Mouse (Mus musculus) embryo, embryonic 11 days (tissue): ENCODE data around the gene Rp9.
"Not testable (repeated sequence)": the region's sequence is repeated elsewhere in the genome, so short reads cannot be mapped to it uniquely, and the experiment has no call there.

Experiments
- DNase-seq: peaks from one replicate; pipeline ENCODE4 v3.0.0-alpha.2; 2015

Gene Rp9

DNA sequence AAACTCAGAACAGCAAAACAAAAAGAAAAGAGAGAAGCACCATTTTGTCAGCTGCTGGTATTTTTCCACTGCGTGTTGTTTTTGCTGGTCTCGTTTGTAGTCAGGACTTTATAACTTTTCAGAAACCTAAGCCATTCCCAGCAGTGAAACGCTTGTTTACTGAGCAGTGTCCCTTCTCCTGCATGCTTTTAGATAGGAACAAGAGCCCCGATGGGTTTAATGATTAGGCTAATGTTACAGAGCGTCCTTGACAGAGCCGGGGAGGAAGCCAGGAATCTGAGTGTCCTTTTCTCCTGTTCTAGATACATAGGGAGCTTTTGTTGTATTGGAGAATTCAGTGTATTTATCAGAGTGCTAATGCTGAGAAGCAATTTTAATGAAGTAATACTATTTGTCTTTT lies 52.0 kb downstream of the Rp9 start:
- DNase-seq: no peak

DNA sequence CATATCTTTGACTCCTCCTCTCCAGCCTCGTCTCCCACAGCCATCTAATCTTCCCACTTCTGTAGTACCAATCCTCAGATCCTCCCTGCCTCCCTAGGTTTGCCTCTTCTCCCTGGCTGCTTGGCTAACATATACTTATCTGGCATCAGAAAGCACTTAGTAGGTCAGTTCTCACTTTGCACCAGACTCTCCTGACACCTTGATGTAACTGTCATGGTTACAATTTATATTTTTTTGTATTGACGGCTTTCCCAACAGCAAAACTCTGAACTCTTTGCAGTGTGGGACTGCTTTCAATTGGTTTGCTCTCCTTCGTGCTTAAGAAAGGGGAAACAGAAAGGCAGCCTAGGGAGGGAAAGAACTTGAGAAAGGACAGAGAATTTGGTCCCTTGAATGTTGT lies 53.4 kb downstream of the Rp9 start:
- DNase-seq: no peak

DNA sequence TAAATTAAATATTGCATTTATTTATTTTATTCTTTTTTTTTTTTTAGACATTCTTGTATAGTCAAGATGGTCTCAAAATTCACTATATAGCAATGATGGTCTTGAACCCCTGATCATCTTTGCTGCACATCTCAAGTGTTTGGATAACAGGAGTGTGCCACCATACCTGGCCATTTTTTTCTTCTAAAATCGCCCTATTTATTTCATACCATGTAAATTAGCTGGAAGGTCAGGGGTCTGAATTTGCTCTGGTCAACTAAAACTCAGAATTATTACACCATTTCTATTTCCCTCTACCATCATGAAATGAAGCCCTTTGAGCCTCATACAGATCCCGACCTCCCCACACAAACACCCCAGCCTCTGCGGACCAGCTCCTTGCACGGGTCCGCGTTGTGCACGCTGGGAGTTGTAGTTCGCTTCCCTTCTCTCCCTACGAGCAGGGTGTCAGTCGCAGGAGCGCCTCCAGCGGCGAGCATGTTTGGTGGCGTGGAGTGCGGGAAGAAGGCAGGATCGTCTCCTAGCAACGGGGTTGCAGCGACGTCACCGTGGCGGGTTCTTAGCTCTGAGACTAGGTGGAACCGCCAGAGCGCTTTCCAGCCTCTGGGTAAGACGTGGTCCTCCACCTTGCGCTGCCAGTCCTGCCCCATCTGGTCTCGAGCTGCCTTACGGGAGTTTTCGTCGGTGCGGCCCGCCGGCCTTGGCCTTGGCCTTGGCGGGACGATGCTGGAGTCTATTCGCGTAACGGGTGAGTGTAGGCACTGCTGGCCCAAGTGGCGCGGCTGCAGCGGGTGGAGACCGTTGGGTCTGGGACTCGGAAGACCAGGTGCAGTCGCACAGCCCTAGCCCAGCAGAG lies 58.3 kb downstream of the Rp9 start, which contains the start of gene 9530077C05Rik:
TSS of gene 9530077C05Rik (plus strand) at position 512 of the 856 bp plus-strand sequence.
- DNase-seq: peak; percentile 97

DNA sequence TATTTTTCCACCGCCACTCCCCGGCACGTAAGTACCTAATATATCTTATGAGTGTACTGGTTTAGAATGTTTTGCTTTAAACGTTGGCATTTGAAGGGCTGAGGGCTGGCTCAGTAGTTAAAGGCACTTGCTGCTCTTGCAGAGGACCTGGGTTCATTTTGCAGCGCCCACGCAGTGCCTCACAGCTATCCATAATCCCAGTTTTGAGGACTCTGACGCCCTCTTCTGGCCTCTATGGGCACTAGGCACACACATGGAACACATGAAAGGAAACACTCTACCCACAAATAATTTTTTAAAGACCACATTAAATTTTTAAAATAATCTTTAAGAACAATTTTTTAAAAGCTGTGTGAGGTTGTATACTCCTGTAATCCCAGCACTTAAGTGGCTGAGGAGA lies 60.0 kb downstream of the Rp9 start:
- no peak for DNase-seq

DNA sequence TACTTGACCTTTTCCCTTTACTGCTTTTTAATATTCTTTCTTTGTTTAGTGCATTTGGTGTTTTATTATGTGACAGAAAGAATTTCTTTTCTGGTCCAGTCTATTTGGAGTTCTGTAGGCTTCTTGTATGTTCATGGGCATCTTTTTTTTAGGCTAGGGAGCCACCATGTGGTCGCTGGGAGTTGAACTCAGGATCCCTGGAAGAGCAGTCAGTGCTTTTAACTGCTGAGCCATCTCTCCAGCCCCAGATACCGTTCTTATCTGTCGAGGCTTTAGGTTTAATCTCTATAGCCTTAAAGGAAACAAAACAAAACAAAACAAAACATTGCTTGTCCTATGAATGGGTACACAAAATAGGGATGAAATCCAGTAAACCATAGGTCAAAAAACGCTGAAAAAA lies 61.2 kb downstream of the Rp9 start:
- DNase-seq: not testable (repeated sequence)

DNA sequence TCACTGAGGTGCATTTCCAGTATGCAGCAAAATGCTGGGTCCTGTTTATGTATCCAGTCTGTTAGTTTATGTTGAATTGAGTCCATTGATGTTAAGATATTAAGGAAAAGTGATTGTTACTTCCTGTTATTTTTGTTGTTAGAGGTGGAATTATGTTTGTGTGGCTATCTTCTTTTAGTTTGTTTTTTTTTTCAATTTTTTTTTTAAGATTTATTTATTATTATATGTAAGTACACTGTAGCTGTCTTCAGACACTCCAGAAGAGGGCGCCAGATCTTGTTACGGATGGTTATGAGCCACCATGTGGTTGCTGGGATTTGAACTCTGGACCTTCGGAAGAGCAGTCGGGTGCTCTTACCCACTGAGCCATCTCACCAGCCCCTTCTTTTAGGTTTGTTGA lies 61.9 kb downstream of the Rp9 start:
- DNase-seq: not testable (repeated sequence)

DNA sequence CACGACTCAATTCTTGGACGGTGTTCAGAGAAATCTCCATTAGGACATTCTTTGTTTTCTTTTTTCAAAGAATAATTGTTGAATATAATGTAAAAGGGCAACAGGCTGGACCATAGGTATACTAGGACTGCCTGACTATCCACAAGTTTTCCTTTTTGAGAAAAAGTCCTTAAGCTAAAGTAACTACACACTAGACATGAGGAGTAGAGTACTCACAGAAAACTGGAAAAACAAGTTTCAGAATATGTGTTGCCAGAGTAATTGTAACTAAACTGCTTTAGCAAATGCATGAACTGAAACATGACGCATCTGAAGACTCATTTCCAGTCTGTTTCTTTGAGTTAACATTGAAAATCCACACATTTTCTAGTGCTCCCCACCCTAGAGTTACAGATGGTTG lies 64.1 kb downstream of the Rp9 start:
- no peak for DNase-seq

DNA sequence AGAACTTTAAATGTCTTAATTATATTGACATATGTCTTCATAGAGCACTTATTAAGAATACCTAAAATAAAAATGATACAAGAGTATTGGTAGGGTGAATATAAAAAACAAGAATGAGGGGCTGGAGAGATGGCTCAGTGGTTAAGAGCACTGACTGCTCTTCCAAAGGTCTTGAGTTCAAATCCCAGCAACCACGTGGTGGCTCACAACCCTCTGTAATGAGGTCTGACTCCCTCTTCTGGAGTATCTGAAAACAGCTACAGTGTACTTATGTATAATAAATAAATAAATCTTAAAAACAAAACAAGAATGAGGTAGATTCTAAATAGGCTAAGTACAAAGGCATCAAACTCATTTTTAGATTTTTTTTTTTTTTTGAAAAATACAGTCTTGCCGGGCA lies 66.0 kb downstream of the Rp9 start:
- DNase-seq: not testable (repeated sequence)

DNA sequence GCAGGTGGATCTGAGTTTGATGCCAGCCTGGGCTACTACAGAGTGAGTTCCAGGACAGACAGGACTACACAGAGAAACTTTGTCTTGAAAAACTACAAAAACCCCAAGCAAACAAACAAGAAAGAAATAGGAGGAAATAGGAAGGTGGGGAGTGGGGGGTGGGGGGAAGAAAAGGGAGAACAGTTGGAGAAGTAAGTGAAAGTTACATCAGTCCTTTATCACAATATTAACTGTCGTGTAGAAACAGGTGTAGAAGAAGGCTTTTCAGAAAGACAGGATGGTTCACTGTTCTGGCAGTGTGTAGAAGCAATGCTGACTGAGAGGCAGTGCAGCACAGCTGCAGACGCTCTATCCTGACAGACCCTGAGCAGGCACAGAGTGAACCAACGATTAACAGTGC lies 66.6 kb downstream of the Rp9 start:
- DNase-seq: no peak

DNA sequence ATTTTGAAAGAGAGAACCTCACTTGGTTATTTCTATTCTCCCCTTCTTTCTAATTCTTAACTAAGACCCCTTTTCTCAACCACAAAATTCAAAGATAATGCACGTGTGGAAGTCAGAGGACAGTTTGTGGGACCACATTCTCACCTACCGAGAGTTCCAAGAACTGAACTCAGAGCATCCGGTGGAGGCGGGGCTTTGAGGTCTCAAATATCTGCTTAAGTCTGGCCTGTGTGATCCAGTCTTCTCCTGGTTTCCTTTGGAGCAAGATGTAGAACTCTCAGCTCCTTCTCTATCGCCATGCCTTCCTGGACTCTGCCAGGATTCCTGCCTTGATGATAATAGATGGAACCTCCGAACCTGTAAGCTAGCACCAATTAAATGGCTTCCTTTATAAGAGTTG lies 67.5 kb downstream of the Rp9 start:
- DNase-seq: no peak

DNA sequence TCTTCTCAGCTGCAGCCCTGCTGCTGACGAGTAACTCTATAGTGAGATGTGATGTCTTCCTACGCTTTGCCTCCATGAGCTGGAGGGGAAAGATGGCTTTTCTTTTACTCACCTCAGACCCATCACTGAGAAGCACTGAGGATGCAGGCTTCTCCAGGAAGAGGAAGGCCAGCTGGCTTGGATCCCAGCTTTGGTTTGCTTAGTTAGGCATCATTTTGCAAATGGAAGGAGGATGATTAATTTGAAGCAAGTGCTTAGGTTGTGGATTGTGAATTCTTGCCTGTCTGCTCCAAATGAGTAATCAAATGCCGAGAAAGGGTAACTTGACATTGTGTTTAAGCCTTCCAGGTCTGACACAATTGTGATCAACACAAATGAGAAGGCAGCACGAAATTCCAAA lies 70.5 kb downstream of the Rp9 start:
- DNase-seq: no peak

DNA sequence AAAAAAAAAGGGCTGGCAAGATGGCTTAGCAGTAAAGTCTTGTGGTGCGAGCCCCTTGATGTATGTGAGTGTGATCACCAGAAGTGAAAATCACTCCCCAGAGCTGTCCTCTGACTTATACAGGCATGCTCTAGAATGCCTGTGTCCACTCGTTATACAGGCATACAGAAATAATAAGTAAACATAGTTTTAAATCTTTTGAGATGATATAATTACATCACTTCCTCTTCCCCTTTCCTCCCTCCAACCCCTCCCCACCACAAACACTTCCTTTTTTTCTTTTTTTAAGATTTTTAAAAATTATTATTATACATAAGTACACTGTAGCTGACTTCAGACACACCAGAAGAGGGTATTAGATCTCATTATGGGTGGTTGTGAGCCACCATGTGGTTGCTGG lies 74.8 kb downstream of the Rp9 start:
- no peak for DNase-seq

DNA sequence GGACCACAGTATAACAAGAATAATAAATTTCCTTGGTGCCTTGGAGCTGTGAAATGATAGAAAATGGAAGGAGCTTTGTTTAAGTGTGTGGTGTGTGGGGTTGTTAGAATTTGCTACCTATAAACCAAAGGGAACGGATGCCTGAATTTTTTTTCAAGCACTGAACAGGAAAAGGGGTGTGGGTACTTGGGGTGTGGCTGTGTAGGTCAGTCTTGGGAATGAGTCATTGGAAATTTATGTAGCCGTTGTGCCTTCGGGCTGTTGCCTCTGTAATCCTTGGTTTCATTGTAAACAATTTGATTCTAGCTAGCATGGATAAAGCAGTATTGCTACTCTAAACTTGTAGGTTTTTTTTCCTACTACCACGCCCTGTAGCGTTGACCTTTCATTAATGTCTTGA lies 79.2 kb downstream of the Rp9 start:
- DNase-seq: no peak

DNA sequence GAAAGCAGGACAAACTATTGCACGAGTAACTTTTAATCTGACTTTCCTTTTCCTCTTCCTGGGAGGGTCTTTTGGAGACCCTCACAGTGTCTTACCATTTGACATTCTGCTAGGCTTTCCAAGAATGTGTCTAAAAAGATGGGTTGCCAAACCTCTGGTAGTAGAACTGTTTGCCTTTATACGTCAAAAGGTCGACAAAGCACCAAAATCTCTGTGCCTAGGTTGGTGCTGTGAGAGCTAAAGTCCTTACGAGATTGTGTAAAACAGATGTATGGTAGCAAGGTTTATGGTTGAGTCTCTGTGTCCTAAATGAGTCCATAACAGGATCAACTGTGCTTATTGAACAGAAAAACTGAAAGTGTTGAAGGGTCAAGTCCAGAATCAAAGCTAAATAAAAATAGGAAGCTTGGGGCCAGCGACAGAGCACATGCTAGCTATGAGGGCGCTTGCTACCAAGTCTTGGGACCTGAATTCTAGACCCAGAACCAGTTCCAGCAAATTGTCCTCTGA lies 79.8 kb downstream of the Rp9 start:
- DNase-seq: no peak

DNA sequence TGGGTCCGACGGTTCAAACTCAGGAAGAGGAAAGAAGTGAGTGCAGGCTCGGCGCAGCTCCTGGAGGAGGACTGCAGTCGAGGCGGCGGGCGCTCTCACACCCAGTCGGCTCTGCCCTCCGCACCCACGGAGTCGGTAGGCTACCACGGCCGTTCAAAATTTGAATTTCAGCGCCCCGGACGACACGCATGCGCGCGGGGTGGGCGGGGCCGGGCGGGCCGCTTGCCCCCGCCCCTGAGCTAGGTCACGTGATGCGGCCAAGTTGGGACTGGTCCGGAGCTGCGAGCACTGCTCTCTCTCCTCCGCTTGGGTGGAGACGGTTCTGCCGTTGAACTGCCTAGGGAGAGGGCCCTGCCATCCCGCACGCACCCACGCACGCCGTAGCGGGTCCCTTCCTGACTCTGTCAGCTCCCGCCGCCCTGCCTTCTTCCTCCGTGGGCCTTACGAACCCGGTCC lies 80.5 kb downstream of the Rp9 start, which contains the start of gene Anln:
TSS of gene Anln (minus strand) at position 168 of the 456 bp plus-strand sequence.
- DNase-seq: peak; percentile 95

DNA sequence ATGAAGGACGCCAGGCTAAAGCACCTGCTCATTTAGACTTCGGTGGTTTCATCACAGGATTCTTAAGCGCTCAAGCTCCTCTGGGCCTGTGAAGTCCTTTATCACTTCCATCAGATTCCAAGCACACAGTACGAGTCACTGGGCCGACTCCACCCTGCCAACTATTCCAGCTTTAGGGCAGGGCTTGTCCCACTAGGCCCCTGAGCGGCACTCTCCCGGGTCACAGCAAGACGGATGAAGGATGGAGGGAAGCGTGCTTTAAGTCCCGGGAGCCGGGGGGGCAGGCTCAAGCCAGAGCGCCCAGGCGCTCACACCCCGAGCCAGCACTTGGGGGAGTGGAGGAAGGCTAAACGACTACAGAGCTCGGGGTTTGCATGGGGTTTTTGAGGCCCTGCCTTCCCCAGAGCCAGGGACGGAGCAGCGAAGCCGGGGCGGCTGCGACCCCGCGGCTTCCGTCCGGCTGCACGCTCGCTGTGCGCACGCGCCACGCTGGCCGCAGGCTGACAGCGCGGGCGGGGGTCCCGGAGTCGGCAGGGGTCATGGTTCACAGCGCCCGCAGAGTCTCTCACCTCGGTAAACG lies 81.1 kb downstream of the Rp9 start:
- DNase-seq: peak; percentile 90

DNA sequence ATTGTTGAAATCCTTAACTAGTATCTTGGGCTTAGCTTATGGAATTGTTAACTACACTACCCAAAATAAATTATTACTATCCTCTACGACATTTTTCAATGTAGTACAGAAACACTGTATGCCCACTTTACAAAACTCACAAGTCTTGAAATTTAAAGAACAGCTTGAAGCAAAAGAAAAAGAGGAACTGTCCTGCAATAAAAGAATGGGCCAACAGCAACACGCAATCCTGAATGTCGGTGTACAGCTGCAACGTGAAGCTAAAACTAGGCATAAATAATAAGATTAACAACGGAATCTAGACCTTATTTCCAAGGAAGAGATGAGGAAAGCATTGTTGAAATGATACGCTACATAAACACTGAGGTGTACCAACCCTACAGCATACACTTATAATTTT lies 81.6 kb downstream of the Rp9 start:
- DNase-seq: no peak

DNA sequence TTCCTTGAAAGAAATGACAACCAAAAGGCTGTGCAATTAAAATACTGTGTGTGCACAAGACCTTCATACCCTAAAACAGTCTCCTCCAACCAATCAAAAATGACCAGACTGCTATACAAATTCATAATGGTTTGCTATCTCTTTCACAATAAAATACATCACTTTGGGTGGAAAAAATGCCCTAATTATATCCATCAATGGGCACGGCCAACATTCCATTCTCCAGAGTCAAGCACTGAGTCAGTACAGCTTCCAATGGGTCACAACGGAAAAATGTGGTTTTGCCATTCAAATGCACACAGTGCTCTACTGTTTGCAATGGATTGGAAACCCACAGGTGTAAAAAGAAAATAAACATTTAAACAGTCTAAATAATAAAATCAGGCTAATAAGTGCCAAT lies 83.7 kb downstream of the Rp9 start:
- no peak for DNase-seq

DNA sequence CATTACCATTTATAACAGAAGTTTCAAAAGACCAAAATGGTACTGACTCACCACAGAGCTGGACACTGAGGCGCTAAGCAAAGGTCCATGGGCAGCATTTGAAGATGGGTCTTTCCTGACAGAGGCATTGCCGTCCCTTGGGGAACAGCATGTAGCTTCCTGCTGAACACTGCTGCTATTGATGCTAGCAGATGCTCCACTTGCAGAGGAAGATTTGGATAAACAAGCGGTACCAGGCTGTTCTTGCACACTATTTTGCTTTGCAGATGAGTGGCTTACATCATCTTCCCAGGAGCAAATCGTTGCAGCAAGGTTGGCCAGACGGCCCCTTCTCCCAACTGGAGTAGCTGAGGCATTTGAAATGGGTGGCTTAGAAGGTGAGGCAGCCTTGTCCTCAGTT lies 93.5 kb downstream of the Rp9 start:
- DNase-seq: no peak

DNA sequence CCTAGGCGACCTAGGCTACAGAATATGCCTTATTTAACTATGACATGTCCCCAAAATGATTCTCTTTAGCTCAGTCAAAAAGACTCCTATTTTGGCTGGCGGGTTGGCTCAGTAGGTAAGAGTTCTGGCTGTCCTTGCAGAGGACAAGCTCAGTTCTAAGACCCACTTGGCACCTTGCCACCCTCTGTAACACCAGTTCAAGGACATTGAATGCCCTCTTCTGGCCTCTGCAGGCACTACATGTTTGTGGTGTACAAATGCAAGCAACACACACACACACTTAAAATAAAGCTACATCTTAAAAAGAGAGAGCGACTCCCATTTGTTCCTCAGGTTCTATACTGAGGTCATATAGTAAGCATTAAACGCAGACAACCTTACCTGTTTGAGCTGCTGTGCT lies 96.8 kb downstream of the Rp9 start:
- no peak for DNase-seq

DNA sequence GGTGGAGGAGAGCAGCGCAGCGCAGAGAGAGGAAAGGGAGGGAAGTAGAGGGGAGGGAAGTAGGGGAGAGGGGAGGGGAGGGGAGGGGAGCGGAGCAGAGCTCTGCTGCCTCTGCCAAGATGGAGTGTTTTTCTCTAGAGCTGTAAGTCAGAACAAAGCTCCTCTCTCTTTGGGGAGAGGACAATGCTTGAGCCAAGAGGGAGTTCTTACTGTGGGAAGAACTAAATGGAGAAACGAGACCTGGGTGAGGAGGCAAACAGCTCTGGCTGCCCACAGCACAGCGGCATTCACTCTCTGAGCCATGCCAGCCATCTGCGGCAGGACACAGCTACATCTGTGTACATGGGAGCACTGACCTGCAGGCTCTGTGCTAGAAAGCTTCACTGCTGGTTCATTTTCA lies 101.5 kb downstream of the Rp9 start:
- no peak for DNase-seq

DNA sequence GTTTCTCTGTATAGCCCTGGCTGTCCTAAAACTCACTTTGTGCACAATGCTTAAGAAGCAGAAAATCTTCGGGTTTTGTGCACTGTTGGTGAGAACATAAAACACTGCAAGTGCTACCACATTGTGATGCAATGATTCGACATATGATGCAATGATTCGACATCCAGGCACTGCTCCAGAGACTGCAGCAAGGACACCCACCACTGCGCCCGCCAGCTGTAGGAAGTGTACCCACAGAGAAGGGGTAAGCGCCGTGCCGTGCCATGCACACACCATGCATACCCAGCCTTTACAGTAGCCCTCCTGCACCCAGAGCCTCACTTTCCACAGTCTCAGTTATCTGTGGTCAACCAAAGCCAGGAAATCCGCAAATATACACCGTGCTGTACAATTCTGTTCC lies 102.9 kb downstream of the Rp9 start:
- no peak for DNase-seq

DNA sequence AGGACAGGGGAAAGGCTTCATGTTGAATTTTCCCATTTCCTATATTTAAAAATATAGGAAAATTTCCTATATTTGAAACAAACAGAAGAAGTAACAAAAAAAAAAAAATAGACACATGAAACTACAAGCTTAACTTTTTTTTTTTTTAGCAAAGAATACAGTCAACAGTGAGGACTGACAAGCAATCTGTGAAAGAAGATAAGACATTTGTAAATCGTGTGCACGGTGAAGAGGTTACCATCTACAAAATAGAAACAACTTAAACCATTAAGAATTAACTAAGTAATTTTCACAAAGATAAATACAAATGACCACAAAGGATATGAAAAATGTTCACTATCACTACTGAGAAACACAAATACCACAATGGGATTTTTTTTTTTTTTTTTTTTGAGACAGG lies 103.3 kb downstream of the Rp9 start:
- no peak for DNase-seq
